Mouse (Mus musculus) stomach, postnatal 0 days (tissue): ENCODE measurements at regions not wholly inside any gene's neighbourhood (a gene's known extent, or its start where the extent isn't known, plus 50 kb on each side); places are given as distances from the start of the nearest gene placed in this dataset.

ENCODE experiments used
- ATAC-seq: fragments of 200-750 bp; cut with Nextera tagmentation; 2 replicates; pipeline ENCODE4 v1.8.0; 2017; ENCODE audit not compliant: low FRiP score, low TSS enrichment
- DNase-seq: peaks from one replicate; pipeline ENCODE4 v3.0.0-alpha.2; 2016; ENCODE audit warnings: low spot score
- H3K27ac ChIP-seq: fragments of 300-500 bp; sonication (generic); replicated peaks from 2 replicates; pipeline ENCODE4 v1.5.1; 2014; ENCODE audit warnings: mild to moderate bottlenecking, control low read depth
- H3K27me3 ChIP-seq: fragments of 300-500 bp; sonication (generic); 2 replicates; pipeline ENCODE4 v1.6.1; 2014; ENCODE audit warnings: low read length; ENCODE audit not compliant: control insufficient read depth, insufficient read depth
- H3K36me3 ChIP-seq: fragments of 300-500 bp; sonication (generic); 2 replicates; pipeline ENCODE4 v1.6.1; 2014; ENCODE audit warnings: low read length, mixed read lengths; ENCODE audit not compliant: control insufficient read depth, insufficient read depth
- H3K4me1 ChIP-seq: fragments of 300-500 bp; sonication (generic); replicated peaks from 2 replicates; pipeline ENCODE4 v1.6.1; 2014; ENCODE audit warnings: antibody characterized with exemption; ENCODE audit not compliant: control insufficient read depth, insufficient read depth
- H3K4me2 ChIP-seq: fragments of 300-500 bp; sonication (generic); replicated peaks from 2 replicates; pipeline ENCODE4 v1.6.1; 2014; ENCODE audit warnings: low read depth, mild to moderate bottlenecking, control low read depth, moderate library complexity
- H3K4me3 ChIP-seq: fragments of 300-500 bp; sonication (generic); 2 replicates; pipeline ENCODE4 v1.5.1; 2014; ENCODE audit warnings: low read depth, low read length, control low read depth
- H3K9ac ChIP-seq: fragments of 300-500 bp; sonication (generic); 2 replicates; pipeline ENCODE4 v1.6.1; 2014; ENCODE audit warnings: mild to moderate bottlenecking, low read length, control low read depth, mixed read lengths
- H3K9me3 ChIP-seq: fragments of 300-500 bp; sonication (generic); 2 replicates; pipeline ENCODE4 v1.6.1; 2016; ENCODE audit warnings: low read length; ENCODE audit not compliant: control insufficient read depth
- CTCF ChIP-seq: IDR thresholded peaks from 2 replicates; pipeline ENCODE4 v1.5.1; 2016; ENCODE audit warnings: antibody characterized with exemption, low read depth, mild to moderate bottlenecking, moderate library complexity
- EP300 ChIP-seq: optimal IDR thresholded peaks from 2 replicates; pipeline ENCODE3; 2016; ENCODE audit warnings: antibody characterized with exemption
- WGBS: fragments of 180-500 bp; shearing (Covaris S2); extraction: QIAGEN DNeasy Blood & Tissue Kit; methylation state at CpG from one replicate; pipeline ENCODE4 v1.1.7; 2014; 5-methylcytosine and 5-hydroxymethylcytosine counted together

- 87% methylated on average over 2 of the region's 2 CpGs for WGBS
- no peaks in the 10 kb centered on the region for H3K4me1 ChIP-seq
- DNase-seq = no peak
- ATAC-seq = no peak
- no peaks in the 10 kb centered on the region for H3K36me3 ChIP-seq
- H3K9me3 ChIP-seq = no peaks in the 10 kb centered on the region
- H3K27ac ChIP-seq = no peak overlapping the region
- H3K4me3 ChIP-seq = no peak overlapping the region
- H3K4me2 ChIP-seq = no peak overlapping the region
- H3K27me3 ChIP-seq = no peaks in the 10 kb centered on the region
- TF ChIP-seq EP300 (no peak), CTCF (no peak)
- H3K9ac ChIP-seq = no peak overlapping the region
These were observed 185.0 kb upstream of the Prep start for GRCm38 (mm10) chr10:44881967-44882366.

- TF ChIP-seq EP300 (no peak), CTCF (no peak)
- WGBS = 82% methylated on average over 9 of the region's 9 CpGs
- H3K36me3 ChIP-seq = no peaks in the 10 kb centered on the region
These were observed 189.8 kb upstream of the Prep start for GRCm38 (mm10) chr10:44877076-44877663.

GRCm38 (mm10) chr10:44873642-44874285 is 193.2 kb upstream of the Prep start:
- DNase-seq (no peak), ATAC-seq (no peak)
- Histone ChIP-seq H3K27ac (no peak overlapping the region), H3K9ac (no peak overlapping the region), H3K27me3 (no peaks in the 10 kb centered on the region), H3K36me3 (no peaks in the 10 kb centered on the region), H3K4me1 (no peaks in the 10 kb centered on the region), H3K4me2 (no peak overlapping the region), H3K4me3 (no peak overlapping the region), H3K9me3 (no peaks in the 10 kb centered on the region)
- no peak for TF ChIP-seq CTCF
- TF ChIP-seq EP300 = no peak
- WGBS = 76% methylated on average over 5 of the region's 5 CpGs

More at GRCm38 (mm10) chr10:44877076-44877663, 189.8 kb upstream of the Prep start:
- Histone ChIP-seq H3K4me2 (no peak overlapping the region), H3K4me1 (no peaks in the 10 kb centered on the region), H3K4me3 (no peak overlapping the region), H3K27ac (no peak overlapping the region), H3K9me3 (no peaks in the 10 kb centered on the region), H3K9ac (no peak overlapping the region), H3K27me3 (no peaks in the 10 kb centered on the region)
- ATAC-seq (no peak), DNase-seq (no peak)

GRCm38 (mm10) chr10:44864191-44864747 is 202.7 kb upstream of the Prep start:
- Histone ChIP-seq H3K9me3 (no peaks in the 10 kb centered on the region), H3K27ac (no peak overlapping the region), H3K4me2 (no peak overlapping the region), H3K9ac (no peak overlapping the region), H3K36me3 (no peaks in the 10 kb centered on the region), H3K4me1 (no peaks in the 10 kb centered on the region), H3K4me3 (no peak overlapping the region), H3K27me3 (no peaks in the 10 kb centered on the region)
- DNase-seq (no peak), ATAC-seq (no peak)
- TF ChIP-seq EP300 (no peak), CTCF (no peak)
- WGBS = 89% methylated on average over 1 of the region's 1 CpGs

- H3K27ac ChIP-seq = no peak overlapping the region
- TF ChIP-seq CTCF (no peak), EP300 (no peak)
- H3K4me3 ChIP-seq = no peak overlapping the region
- no peak for ATAC-seq
- WGBS = 68% methylated on average over 8 of the region's 8 CpGs
- H3K27me3 ChIP-seq = no peaks in the 10 kb centered on the region
- H3K4me2 ChIP-seq = no peak overlapping the region
- H3K9ac ChIP-seq = no peak overlapping the region
- H3K36me3 ChIP-seq = no peaks in the 10 kb centered on the region
- H3K9me3 ChIP-seq = no peaks in the 10 kb centered on the region
- no peaks in the 10 kb centered on the region for H3K4me1 ChIP-seq
- no peak for DNase-seq
These were observed 204.7 kb upstream of the Prep start for GRCm38 (mm10) chr10:44862360-44862674.

- ATAC-seq = no peak
- Histone ChIP-seq H3K9ac (no peak overlapping the region), H3K4me3 (no peak overlapping the region), H3K4me1 (no peaks in the 10 kb centered on the region), H3K36me3 (no peaks in the 10 kb centered on the region), H3K27ac (peak overlapping the region; percentile 18; the same call in 1 of the 2 replicates), H3K9me3 (no peaks in the 10 kb centered on the region), H3K27me3 (no peaks in the 10 kb centered on the region), H3K4me2 (no peak overlapping the region)
- 0 out of 2 replicates have a peak, but pooled peaks have one; percentile 4 for TF ChIP-seq CTCF
- TF ChIP-seq EP300 = no peak
- DNase-seq = peak; percentile 13
- WGBS = 41% methylated on average over 10 of the region's 10 CpGs
These were observed 205.2 kb upstream of the Prep start for GRCm38 (mm10) chr10:44861671-44862359.
